Mouse (Mus musculus) MEL (cell line): ENCODE results near the gene Prkcg. TPM values are rescaled to one million over a fixed set of nuclear protein-coding genes. Genes with fewer than 3 reads are reported as not detected.

Experiments used
- DNase-seq: peaks from one replicate; pipeline ENCODE4 v3.0.0; 2011; ENCODE audit warnings: low read depth, low spot score
- H3K27ac ChIP-seq: 2 replicates; pipeline ENCODE4 v1.5.1; 2012; ENCODE audit warnings: low read depth, mild to moderate bottlenecking, control low read depth, low read length, moderate library complexity; ENCODE audit not compliant: control insufficient read depth
- H3K27me3 ChIP-seq, 2 experiments: fragments of 150-350 bp in 1 of 2; sonication (generic) in 1 of 2; 2 replicates each; pipeline ENCODE4 v1.6.1; 2012; ENCODE audit warnings: low read length in 2 of 2, mild to moderate bottlenecking in 2 of 2, improper control_type of control experiment in 1 of 2, moderate library complexity in 1 of 2; ENCODE audit not compliant: insufficient read depth in 2 of 2, control insufficient read depth in 1 of 2
- H3K36me3 ChIP-seq, 2 experiments: 2 replicates each; pipeline ENCODE4 v1.6.1; 2012 to 2014; ENCODE audit warnings: low read length in 2 of 2, improper control_type of control experiment in 1 of 2, inconsistent platforms in 1 of 2, mild to moderate bottlenecking in 1 of 2; ENCODE audit not compliant: insufficient read depth in 2 of 2, control insufficient read depth in 1 of 2
- H3K4me1 ChIP-seq, 2 experiments: fragments of 150-350 bp in 1 of 2; sonication (generic) in 1 of 2; 2 replicates each; pipeline ENCODE4 v1.6.1; 2012; ENCODE audit warnings: low read length in 2 of 2, improper control_type of control experiment in 1 of 2, mild to moderate bottlenecking in 1 of 2; ENCODE audit not compliant: insufficient read depth in 2 of 2, control insufficient read depth in 1 of 2
- H3K4me3 ChIP-seq, 2 experiments: fragments of 150-350 bp in 1 of 2; sonication (generic) in 1 of 2; 2 replicates each; pipeline ENCODE4 v1.5.1; 2012; ENCODE audit warnings: low read depth in 2 of 2, low read length in 2 of 2, mild to moderate bottlenecking in 2 of 2, moderate library complexity in 2 of 2, control low read depth in 1 of 2, improper control_type of control experiment in 1 of 2; ENCODE audit not compliant: control insufficient read depth in 1 of 2, insufficient read depth in 1 of 2
- H3K79me2 ChIP-seq: 2 replicates; pipeline ENCODE4 v1.6.1; 2012; ENCODE audit warnings: mild to moderate bottlenecking, low read length, moderate library complexity; ENCODE audit not compliant: control insufficient read depth, poor library complexity, insufficient read depth
- H3K9ac ChIP-seq: 2 replicates; pipeline ENCODE4 v1.6.1; 2012; ENCODE audit warnings: low read depth, mild to moderate bottlenecking, control low read depth, low read length, moderate library complexity; ENCODE audit not compliant: control insufficient read depth, poor library complexity, severe bottlenecking
- H3K9me3 ChIP-seq: fragments of 150-350 bp; sonication (generic); replicated peaks from 2 replicates; pipeline ENCODE4 v1.6.1; 2012; ENCODE audit warnings: mild to moderate bottlenecking, low read length, improper control_type of control experiment, moderate library complexity; ENCODE audit not compliant: insufficient read depth
- BHLHE40 ChIP-seq: IDR thresholded peaks from 2 replicates; pipeline ENCODE4 v1.6.1; 2012; ENCODE audit warnings: low read depth, mild to moderate bottlenecking, inconsistent platforms, low read length, improper control_type of control experiment, borderline replicate concordance
- CHD1 ChIP-seq: IDR thresholded peaks from 2 replicates; pipeline ENCODE4 v1.6.1; 2012; ENCODE audit warnings: low read depth, mild to moderate bottlenecking, inconsistent platforms, low read length, improper control_type of control experiment
- E2F4 ChIP-seq: IDR thresholded peaks from 2 replicates; pipeline ENCODE4 v1.6.1; 2011; ENCODE audit warnings: low read depth, low read length, improper control_type of control experiment, borderline replicate concordance
- ELF1 ChIP-seq: IDR thresholded peaks from 2 replicates; pipeline ENCODE4 v1.6.1; 2014; ENCODE audit warnings: low read depth, mild to moderate bottlenecking, inconsistent platforms, low read length, improper control_type of control experiment, moderate library complexity
- EP300 ChIP-seq, 2 experiments: IDR thresholded peaks; 2 replicates each; pipeline ENCODE4 v1.6.1; 2011; ENCODE audit warnings: improper control_type of control experiment in 2 of 2, low read length in 2 of 2, low read depth in 1 of 2, mild to moderate bottlenecking in 1 of 2
- GABPA ChIP-seq: IDR thresholded peaks from 2 replicates; pipeline ENCODE4 v1.6.1; 2012; ENCODE audit warnings: low read depth, mild to moderate bottlenecking, inconsistent platforms, low read length, improper control_type of control experiment, moderate library complexity
- HCFC1 ChIP-seq: IDR thresholded peaks from 2 replicates; pipeline ENCODE4 v1.6.1; 2012; ENCODE audit warnings: low read depth, mild to moderate bottlenecking, inconsistent platforms, low read length, improper control_type of control experiment, moderate library complexity
- JUND ChIP-seq: IDR thresholded peaks from 2 replicates; pipeline ENCODE4 v1.6.1; 2011; ENCODE audit warnings: low read depth, mild to moderate bottlenecking, improper control_type of control experiment, low read length
- KAT2A ChIP-seq: conservative IDR thresholded peaks from 2 replicates; pipeline ENCODE4 v1.6.1; 2012; ENCODE audit warnings: low read depth, low read length, improper control_type of control experiment, inconsistent platforms
- MAFK ChIP-seq: IDR thresholded peaks from 2 replicates; pipeline ENCODE4 v1.6.1; 2011; ENCODE audit warnings: low read depth, mild to moderate bottlenecking, low read length, improper control_type of control experiment, borderline replicate concordance
- MAX ChIP-seq: IDR thresholded peaks from 2 replicates; pipeline ENCODE4 v1.6.1; 2011; ENCODE audit warnings: low read length, improper control_type of control experiment
- MXI1 ChIP-seq: IDR thresholded peaks from 2 replicates; pipeline ENCODE4 v1.6.1; 2011; ENCODE audit warnings: mild to moderate bottlenecking, low read depth, low read length, improper control_type of control experiment
- MYB ChIP-seq: IDR thresholded peaks from 2 replicates; pipeline ENCODE4 v1.6.1; 2011; ENCODE audit warnings: mild to moderate bottlenecking, low read depth, low read length, improper control_type of control experiment
- NELFE ChIP-seq: IDR thresholded peaks from 2 replicates; pipeline ENCODE4 v1.6.1; 2011; ENCODE audit warnings: low read depth, low read length, improper control_type of control experiment
- NRF1 ChIP-seq: IDR thresholded peaks from 2 replicates; pipeline ENCODE4 v1.6.1; 2014; ENCODE audit warnings: low read depth, mild to moderate bottlenecking, inconsistent platforms, low read length, improper control_type of control experiment, moderate library complexity; ENCODE audit not compliant: poor library complexity, insufficient read depth, severe bottlenecking
- RAD21 ChIP-seq: IDR thresholded peaks from 2 replicates; pipeline ENCODE4 v1.6.1; 2011; ENCODE audit warnings: mild to moderate bottlenecking, low read depth, low read length, improper control_type of control experiment
- TCF12 ChIP-seq: IDR thresholded peaks from 2 replicates; pipeline ENCODE4 v1.6.1; 2014; ENCODE audit warnings: low read depth, mild to moderate bottlenecking, inconsistent platforms, low read length, improper control_type of control experiment, moderate library complexity
- USF1 ChIP-seq: IDR thresholded peaks from 2 replicates; pipeline ENCODE4 v1.6.1; 2014; ENCODE audit warnings: low read depth, mild to moderate bottlenecking, inconsistent platforms, low read length, improper control_type of control experiment, moderate library complexity
- ZC3H11A ChIP-seq: IDR thresholded peaks from 2 replicates; pipeline ENCODE4 v1.6.1; 2012; ENCODE audit warnings: low read depth, mild to moderate bottlenecking, inconsistent platforms, low read length, improper control_type of control experiment
- ZKSCAN1 ChIP-seq: IDR thresholded peaks from 2 replicates; pipeline ENCODE4 v1.6.1; 2012; ENCODE audit warnings: low read depth, mild to moderate bottlenecking, inconsistent platforms, low read length, improper control_type of control experiment, moderate library complexity
- polyA plus RNA-seq, 2 experiments: library from polyadenylated mRNA; stranded (reverse) in 1 of 2; unstranded in 1 of 2; fragments of >175 nt in 1 of 2; fragments of >200 nt in 1 of 2; gene quantifications; 2 replicates each; pipeline versions ENCODE4 v1.2.1 to v1.2.4; 2012; ENCODE audit warnings: low replicate concordance in 2 of 2, low read depth in 1 of 2; ENCODE audit not compliant: insufficient read length in 2 of 2, insufficient read depth in 1 of 2, missing spikeins in 1 of 2
- total RNA-seq: library from RNA; depleted of rRNA; stranded (reverse); fragments of 300-350 nt; gene quantifications from 2 replicates; pipeline ENCODE4 v1.2.3, GENCODE M21; 2012

Prkcg gene
- total and polyA plus RNA-seq, 3 experiments = 0.10 TPM; not detected in 2

DNA sequence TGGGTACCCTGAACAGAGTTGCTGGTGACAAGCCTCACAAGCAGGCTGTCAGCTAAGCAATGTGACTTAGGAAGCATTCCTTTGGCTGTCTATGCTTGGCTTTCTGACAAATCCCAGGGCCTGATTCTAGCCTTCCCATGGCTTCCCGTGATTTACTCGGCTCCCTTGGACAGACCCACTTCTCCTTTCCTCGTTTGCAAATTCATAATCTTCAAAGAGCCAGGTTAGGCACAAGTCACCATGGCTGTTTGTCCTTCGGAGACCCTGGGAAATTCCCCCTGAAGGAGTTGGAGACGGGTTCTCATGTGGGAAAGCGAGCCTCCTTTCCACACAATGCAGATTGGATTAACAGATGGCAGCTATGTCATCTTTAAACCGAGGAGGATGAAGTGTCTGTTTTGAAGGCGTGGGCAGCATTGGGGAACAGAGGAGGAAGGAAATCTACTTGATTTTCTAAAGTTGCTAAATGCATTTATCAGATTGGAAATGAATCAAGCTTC lies 8.3 kb upstream of the Prkcg start:
- H3K4me1 ChIP-seq = peaks cover 0 to 14% of the 10 kb centered on the region in 2 experiments; a peak in 2 of 4 replicates
- H3K27me3 ChIP-seq = no peaks in the 10 kb centered on the region; a peak in 1 of 4 replicates
- no peaks in the 10 kb centered on the region for H3K9me3 ChIP-seq
- DNase-seq = no peak
- no peak for TF ChIP-seq MAFK
- no peak for TF ChIP-seq ZC3H11A
- no peak for TF ChIP-seq ELF1
- no peak for TF ChIP-seq E2F4
- no peak for TF ChIP-seq EP300 (IDR thresholded peaks at IDR 0.05; ENCODE audit: low read depth in 1 of 2, low read length in 2 of 2)
- no peak for TF ChIP-seq RAD21
- no peak for TF ChIP-seq CHD1
- no peak for TF ChIP-seq MYB
- TF ChIP-seq NELFE = no peak
- TF ChIP-seq HCFC1 = no peak
- TF ChIP-seq KAT2A = no peak
- no peak for TF ChIP-seq MAX
- no peak for TF ChIP-seq NRF1
- no peak for TF ChIP-seq GABPA
- no peak for TF ChIP-seq TCF12
- TF ChIP-seq USF1 = no peak
- no peak for TF ChIP-seq ZKSCAN1
- no peak for TF ChIP-seq BHLHE40
- no peak for TF ChIP-seq JUND
- H3K4me3 ChIP-seq = no peak overlapping the region
- H3K27ac ChIP-seq = no peak overlapping the region
- H3K79me2 ChIP-seq = no peaks in the 10 kb centered on the region
- peaks cover 0 to 13% of the 10 kb centered on the region in 2 experiments; a peak in 2 of 4 replicates for H3K36me3 ChIP-seq
- no peak overlapping the region for H3K9ac ChIP-seq

DNA sequence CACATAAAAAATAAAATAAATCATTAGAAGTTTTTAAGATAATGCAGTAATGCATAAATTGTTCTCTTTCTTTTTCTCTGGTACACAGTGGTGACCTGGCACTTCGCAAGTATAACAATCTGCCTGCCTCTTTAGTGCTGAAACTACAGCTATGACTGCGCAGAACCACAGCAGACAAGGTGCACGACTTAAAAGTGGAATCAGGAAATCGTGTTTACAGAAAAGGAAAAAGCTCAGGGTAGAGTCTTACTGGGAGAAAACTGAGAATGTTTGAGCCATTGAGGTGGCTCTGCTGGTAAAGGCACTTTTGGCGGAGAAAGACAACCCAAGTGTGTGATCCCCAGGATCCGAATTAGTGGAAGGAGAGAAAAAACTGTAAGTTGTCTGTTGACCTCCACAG lies 7.2 kb upstream of the Prkcg start:
- H3K9ac ChIP-seq = no peak overlapping the region
- no peaks in the 10 kb centered on the region for H3K79me2 ChIP-seq
- peaks cover 0 to 18% of the 10 kb centered on the region in 2 experiments; a peak in 2 of 4 replicates for H3K36me3 ChIP-seq
- no peak for TF ChIP-seq MXI1
- no peaks in the 10 kb centered on the region for H3K27me3 ChIP-seq
- no peak overlapping the region for H3K4me3 ChIP-seq
- no peak overlapping the region for H3K27ac ChIP-seq
- no peaks in the 10 kb centered on the region for H3K9me3 ChIP-seq
- H3K4me1 ChIP-seq = peaks cover 0 to 17% of the 10 kb centered on the region in 2 experiments; a peak in 3 of 4 replicates
- DNase-seq = no peak
